Mouse (Mus musculus) liver, embryonic 18 days (tissue): ENCODE measurements around the gene Cnst. TPM values are rescaled to one million over a fixed set of nuclear protein-coding genes. Genes with fewer than 3 reads are reported as not detected.

Experiments used
- polyA plus RNA-seq: library from polyadenylated mRNA; depleted of rRNA; stranded (reverse); fragments of >200 nt; gene quantifications from 2 replicates; pipeline ENCODE4 v1.2.3, GENCODE M21; 2012; rRNA removed

The Cnst gene
- 5.8 and 6.5 TPM in 2 replicates for polyA plus RNA-seq

GRCm38 (mm10) chr1:179545768-179546550 is at the start of gene Cnst, which contains the start of gene Tfb2m:
Cnst (plus strand) TSS chr1:179546370.
Tfb2m (minus strand) TSS chr1:179546267.

GRCm38 (mm10) chr1:179517713-179518465 is 28.3 kb upstream of the Cnst start, which contains the start of gene Smyd3:
Smyd3 (minus strand) TSS chr1:179518041.

GRCm38 (mm10) chr1:179668013-179668805 is 122.0 kb downstream of the Cnst start, which contains the start of gene Sccpdh:
Sccpdh (plus strand) TSS chr1:179668210.

Other genes starting within 250 kb of the Cnst start
- 2.9 and 3.1 TPM in 2 replicates for gene Smyd3, start 28.3 kb upstream of the Cnst start, polyA plus RNA-seq
- gene Tfb2m, start 103 bp upstream of the Cnst start, polyA plus RNA-seq: 7.6 and 8.1 TPM in 2 replicates
- gene Sccpdh, start 121.8 kb downstream of the Cnst start, polyA plus RNA-seq: 4.9 and 5.2 TPM in 2 replicates
- 0.01 TPM in 1 of 2 replicates, not detected in the other for gene Kif28, start 198.9 kb downstream of the Cnst start, polyA plus RNA-seq